Mouse (Mus musculus) liver, adult 2 months (tissue): ENCODE measurements at regions not wholly inside any gene's neighbourhood (a gene's known extent, or its start where the extent isn't known, plus 50 kb on each side); places are given as distances from the start of the nearest gene placed in this dataset.

Experiments
- DNase-seq: peaks from one replicate; pipeline ENCODE4 v3.0.0-alpha.2; 2011; ENCODE audit warnings: low read depth, low spot score; ENCODE audit errors: extremely low read depth
- H3K27ac ChIP-seq: fragments of 200-500 bp; replicated peaks from 2 replicates; pipeline ENCODE4 v1.5.1; 2012; ENCODE audit warnings: low read depth, mild to moderate bottlenecking, control low read depth, inconsistent platforms, low read length; ENCODE audit not compliant: insufficient read depth
- H3K27me3 ChIP-seq: fragments of 200-500 bp; 2 replicates; pipeline ENCODE4 v1.6.1; 2012; ENCODE audit warnings: mild to moderate bottlenecking, moderate library complexity, low read length, inconsistent platforms; ENCODE audit not compliant: control insufficient read depth, insufficient read depth
- H3K36me3 ChIP-seq: fragments of 200-500 bp; 2 replicates; pipeline ENCODE4 v1.6.1; 2012; ENCODE audit warnings: low read length, inconsistent platforms; ENCODE audit not compliant: control insufficient read depth, insufficient read depth
- H3K4me1 ChIP-seq: fragments of 200-500 bp; 2 replicates; pipeline ENCODE4 v1.6.1; 2011; ENCODE audit warnings: low read length; ENCODE audit not compliant: control insufficient read depth, insufficient read depth
- H3K4me3 ChIP-seq: fragments of 200-500 bp; 2 replicates; pipeline ENCODE4 v1.5.1; 2011; ENCODE audit warnings: low read depth, mild to moderate bottlenecking, control low read depth, low read length, moderate library complexity; ENCODE audit not compliant: insufficient read depth
- H3K79me2 ChIP-seq: fragments of 200-500 bp; 2 replicates; pipeline ENCODE4 v1.6.1; 2012; ENCODE audit warnings: inconsistent platforms, mild to moderate bottlenecking, low read length, moderate library complexity; ENCODE audit not compliant: control insufficient read depth, insufficient read depth
- H3K9ac ChIP-seq: fragments of 200-500 bp; 2 replicates; pipeline ENCODE4 v1.6.1; 2012; ENCODE audit warnings: low read depth, mild to moderate bottlenecking, control low read depth, inconsistent platforms, low read length
- CTCF ChIP-seq: fragments of 200-500 bp; IDR thresholded peaks from 2 replicates; pipeline ENCODE4 v1.5.1; 2011; ENCODE audit warnings: low read depth, low read length, control low read depth
- POLR2A ChIP-seq: fragments of 200-500 bp; IDR thresholded peaks from 2 replicates; pipeline ENCODE4 v1.6.1; 2011; ENCODE audit warnings: low read length, control low read depth; ENCODE audit not compliant: insufficient read depth; ENCODE audit errors: extremely low read depth
- WGBS: fragments of 180-500 bp; shearing (Covaris S2); methylation state at CpG from one replicate; pipeline ENCODE4 v1.1.7; 2018; 5-methylcytosine and 5-hydroxymethylcytosine counted together

DNA sequence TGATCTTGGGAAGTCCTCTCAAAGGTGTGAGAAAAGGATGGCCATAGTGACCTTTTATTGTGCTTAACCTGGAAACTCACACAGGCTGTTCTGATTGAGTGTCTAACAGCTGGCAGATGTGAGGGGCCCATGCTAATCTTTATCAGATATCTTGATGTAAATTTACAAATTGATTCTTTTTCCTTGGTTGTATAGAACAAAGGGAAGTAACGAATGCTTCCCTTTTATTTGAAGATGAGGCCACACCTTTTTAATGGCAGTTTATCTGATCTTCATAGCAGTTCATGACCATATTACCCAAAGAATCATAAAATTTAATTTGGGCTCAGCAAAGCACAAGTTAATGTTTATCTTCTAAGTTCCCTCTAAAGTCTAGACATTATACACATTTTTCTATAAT, 926.7 kb downstream of the Car8 start:
- 93% methylated on average over 1 of the region's 1 CpGs for WGBS

DNA sequence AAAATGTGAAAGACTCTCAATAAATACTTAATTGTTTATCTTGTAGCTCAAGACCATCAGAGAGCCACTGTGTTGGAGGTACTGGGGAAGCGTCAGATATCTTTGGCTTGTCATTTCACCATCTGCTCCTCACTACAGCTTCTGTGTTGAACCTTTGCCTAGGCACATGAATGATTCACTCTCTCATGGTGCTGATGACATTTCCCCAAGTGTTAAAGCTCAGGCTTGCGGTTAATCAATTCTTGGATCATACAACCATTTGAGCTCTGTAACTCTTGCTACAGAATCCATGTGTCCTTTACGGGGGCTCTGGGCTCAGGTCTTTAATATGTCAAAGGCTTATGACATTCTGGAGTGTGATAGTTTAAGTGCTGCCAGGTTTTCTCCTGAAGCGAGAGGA, 969.8 kb downstream of the Car8 start:
- Histone ChIP-seq H3K27me3 (no peaks in the 10 kb centered on the region), H3K36me3 (no peaks in the 10 kb centered on the region), H3K9ac (no peak overlapping the region), H3K79me2 (no peaks in the 10 kb centered on the region), H3K4me3 (no peak overlapping the region), H3K27ac (no peak overlapping the region), H3K4me1 (no peaks in the 10 kb centered on the region)
- WGBS: 86% methylated on average over 4 of the region's 4 CpGs
- no peak for TF ChIP-seq CTCF
- TF ChIP-seq POLR2A: no peak
- peak; percentile 14 for DNase-seq

More for the DNA sequence above, 926.7 kb downstream of the Car8 start:
- TF ChIP-seq POLR2A: no peak
- no peak for DNase-seq
- Histone ChIP-seq H3K4me1 (no peaks in the 10 kb centered on the region), H3K79me2 (no peaks in the 10 kb centered on the region), H3K4me3 (no peak overlapping the region), H3K9ac (no peak overlapping the region), H3K27me3 (no peaks in the 10 kb centered on the region), H3K27ac (no peak overlapping the region), H3K36me3 (no peaks in the 10 kb centered on the region)

DNA sequence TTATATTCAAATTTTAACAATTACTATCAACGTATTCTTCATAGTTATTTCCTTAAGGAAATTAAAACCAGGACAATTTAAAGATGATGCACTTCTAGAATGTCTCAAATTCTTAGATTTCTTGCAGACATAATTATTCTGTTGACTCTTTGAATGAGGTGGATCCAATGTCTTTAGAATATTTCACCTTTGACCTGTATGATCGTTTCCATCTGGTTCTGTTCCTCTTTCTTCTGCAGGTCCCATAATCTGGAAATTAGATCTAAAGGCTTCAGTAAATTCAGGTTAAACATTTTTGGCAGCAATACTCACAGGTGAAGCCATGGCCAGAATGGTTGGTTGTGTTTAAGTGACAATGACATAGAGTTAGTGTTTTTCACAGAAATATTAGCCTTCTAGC, 982.4 kb downstream of the Car8 start:
- TF ChIP-seq CTCF (no peak), POLR2A (no peak)
- Histone ChIP-seq H3K27ac (no peak overlapping the region), H3K4me1 (no peaks in the 10 kb centered on the region), H3K4me3 (no peak overlapping the region), H3K36me3 (no peaks in the 10 kb centered on the region), H3K79me2 (no peaks in the 10 kb centered on the region), H3K27me3 (no peaks in the 10 kb centered on the region), H3K9ac (no peak overlapping the region)
- WGBS: 80% methylated on average over 2 of the region's 2 CpGs
- DNase-seq: no peak

DNA sequence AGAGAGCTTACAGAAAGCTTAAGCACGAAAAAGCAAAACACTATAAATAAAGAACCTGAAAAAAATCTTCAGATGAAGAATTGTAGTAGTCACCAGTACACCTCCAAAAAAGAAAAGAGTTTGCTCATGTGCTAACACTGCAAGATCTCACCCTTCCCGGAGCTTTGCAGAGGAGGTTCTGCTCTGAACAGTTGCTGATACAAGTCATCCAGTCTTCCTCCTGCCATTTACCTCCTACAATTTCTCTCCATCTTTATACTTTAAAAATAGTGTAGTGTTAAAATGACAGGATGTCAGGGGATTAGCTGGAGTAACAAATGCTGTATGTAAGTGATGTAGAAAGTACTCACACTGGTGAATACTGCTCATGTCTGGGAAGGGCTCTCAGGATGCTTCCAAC, 985.2 kb downstream of the Car8 start:
- TF ChIP-seq POLR2A: no peak
- TF ChIP-seq CTCF: no peak
- no peak overlapping the region for H3K4me3 ChIP-seq
- no peak for DNase-seq
- no peak overlapping the region for H3K9ac ChIP-seq
- no peaks in the 10 kb centered on the region for H3K79me2 ChIP-seq
- no peaks in the 10 kb centered on the region for H3K4me1 ChIP-seq
- H3K36me3 ChIP-seq: no peaks in the 10 kb centered on the region
- no peak overlapping the region for H3K27ac ChIP-seq
- 89% methylated on average over 2 of the region's 2 CpGs for WGBS
- H3K27me3 ChIP-seq: no peaks in the 10 kb centered on the region

DNA sequence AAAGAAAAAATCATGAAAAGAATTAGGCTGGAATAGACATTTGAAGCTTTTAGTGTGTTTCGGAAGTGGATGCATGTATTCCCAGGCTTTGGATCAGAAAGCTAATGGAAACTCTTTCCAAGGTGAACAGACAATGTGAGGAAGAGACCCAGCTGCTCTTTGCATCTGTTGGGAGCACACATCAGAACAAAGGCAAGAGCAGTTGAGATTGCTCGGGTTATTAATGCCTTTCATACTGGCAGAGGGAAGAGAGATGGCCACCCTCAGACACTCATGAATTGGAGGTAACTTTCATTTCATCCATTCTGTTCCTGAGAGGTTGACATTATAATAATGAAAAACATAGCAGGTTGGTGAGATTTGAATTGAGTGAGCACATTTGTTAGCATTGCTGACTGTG, 987.2 kb downstream of the Car8 start:
- H3K9ac ChIP-seq: no peak overlapping the region
- no peaks in the 10 kb centered on the region for H3K79me2 ChIP-seq
- DNase-seq: no peak
- no peaks in the 10 kb centered on the region for H3K4me1 ChIP-seq
- no peaks in the 10 kb centered on the region for H3K36me3 ChIP-seq
- TF ChIP-seq CTCF (no peak), POLR2A (no peak)
- H3K27me3 ChIP-seq: no peaks in the 10 kb centered on the region
- H3K27ac ChIP-seq: no peak overlapping the region
- WGBS: 87% methylated on average over 2 of the region's 2 CpGs
- H3K4me3 ChIP-seq: no peak overlapping the region

DNA sequence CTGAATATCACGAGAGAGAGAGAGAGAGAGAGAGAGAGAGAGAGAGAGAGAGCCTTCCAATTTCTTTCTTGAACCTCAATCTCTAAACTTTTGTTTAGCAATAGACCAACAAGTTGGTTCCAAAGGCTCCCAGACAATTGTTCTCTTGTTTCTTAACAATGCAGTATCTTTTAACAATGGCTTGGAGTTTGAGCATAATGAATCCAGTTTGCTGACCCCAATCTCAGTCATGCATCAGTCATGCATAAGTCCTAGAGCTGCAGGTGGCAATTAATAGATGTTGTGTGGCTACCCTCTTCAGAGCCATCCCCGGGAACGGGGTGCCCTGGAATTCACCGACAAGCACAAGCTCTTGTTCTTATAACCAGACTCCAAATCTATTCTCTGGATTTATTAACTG, 991.0 kb downstream of the Car8 start:
- Histone ChIP-seq H3K4me3 (no peak overlapping the region), H3K27ac (no peak overlapping the region), H3K4me1 (no peaks in the 10 kb centered on the region), H3K9ac (no peak overlapping the region), H3K79me2 (no peaks in the 10 kb centered on the region), H3K27me3 (no peaks in the 10 kb centered on the region), H3K36me3 (no peaks in the 10 kb centered on the region)
- WGBS: 94% methylated on average over 4 of the region's 4 CpGs
- DNase-seq: no peak
- TF ChIP-seq CTCF (no peak), POLR2A (no peak)
